Mouse (Mus musculus) MEL (cell line): ENCODE measurements around the gene Dkc1. TPM values are rescaled to one million over a fixed set of nuclear protein-coding genes. Genes with fewer than 3 reads are reported as not detected.

ENCODE experiments used
- DNase-seq: peaks from one replicate; pipeline ENCODE4 v3.0.0; 2011; ENCODE audit warnings: low read depth, low spot score
- H3K27ac ChIP-seq: 2 replicates; pipeline ENCODE4 v1.5.1; 2012; ENCODE audit warnings: low read depth, mild to moderate bottlenecking, control low read depth, low read length, moderate library complexity; ENCODE audit not compliant: control insufficient read depth
- H3K27me3 ChIP-seq, 2 experiments: fragments of 150-350 bp in 1 of 2; sonication (generic) in 1 of 2; 2 replicates each; pipeline ENCODE4 v1.6.1; 2012; ENCODE audit warnings: low read length in 2 of 2, mild to moderate bottlenecking in 2 of 2, improper control_type of control experiment in 1 of 2, moderate library complexity in 1 of 2; ENCODE audit not compliant: insufficient read depth in 2 of 2, control insufficient read depth in 1 of 2
- H3K36me3 ChIP-seq, 2 experiments: 2 replicates each; pipeline ENCODE4 v1.6.1; 2012 to 2014; ENCODE audit warnings: low read length in 2 of 2, improper control_type of control experiment in 1 of 2, inconsistent platforms in 1 of 2, mild to moderate bottlenecking in 1 of 2; ENCODE audit not compliant: insufficient read depth in 2 of 2, control insufficient read depth in 1 of 2
- H3K4me1 ChIP-seq, 2 experiments: fragments of 150-350 bp in 1 of 2; sonication (generic) in 1 of 2; 2 replicates each; pipeline ENCODE4 v1.6.1; 2012; ENCODE audit warnings: low read length in 2 of 2, improper control_type of control experiment in 1 of 2, mild to moderate bottlenecking in 1 of 2; ENCODE audit not compliant: insufficient read depth in 2 of 2, control insufficient read depth in 1 of 2
- H3K4me3 ChIP-seq, 2 experiments: fragments of 150-350 bp in 1 of 2; sonication (generic) in 1 of 2; 2 replicates each; pipeline ENCODE4 v1.5.1; 2012; ENCODE audit warnings: low read depth in 2 of 2, low read length in 2 of 2, mild to moderate bottlenecking in 2 of 2, moderate library complexity in 2 of 2, control low read depth in 1 of 2, improper control_type of control experiment in 1 of 2; ENCODE audit not compliant: control insufficient read depth in 1 of 2, insufficient read depth in 1 of 2
- H3K79me2 ChIP-seq: 2 replicates; pipeline ENCODE4 v1.6.1; 2012; ENCODE audit warnings: mild to moderate bottlenecking, low read length, moderate library complexity; ENCODE audit not compliant: control insufficient read depth, poor library complexity, insufficient read depth
- H3K9ac ChIP-seq: 2 replicates; pipeline ENCODE4 v1.6.1; 2012; ENCODE audit warnings: low read depth, mild to moderate bottlenecking, control low read depth, low read length, moderate library complexity; ENCODE audit not compliant: control insufficient read depth, poor library complexity, severe bottlenecking
- H3K9me3 ChIP-seq: fragments of 150-350 bp; sonication (generic); replicated peaks from 2 replicates; pipeline ENCODE4 v1.6.1; 2012; ENCODE audit warnings: mild to moderate bottlenecking, low read length, improper control_type of control experiment, moderate library complexity; ENCODE audit not compliant: insufficient read depth
- BHLHE40 ChIP-seq: IDR thresholded peaks from 2 replicates; pipeline ENCODE4 v1.6.1; 2012; ENCODE audit warnings: low read depth, mild to moderate bottlenecking, inconsistent platforms, low read length, improper control_type of control experiment, borderline replicate concordance
- CHD1 ChIP-seq: IDR thresholded peaks from 2 replicates; pipeline ENCODE4 v1.6.1; 2012; ENCODE audit warnings: low read depth, mild to moderate bottlenecking, inconsistent platforms, low read length, improper control_type of control experiment
- E2F4 ChIP-seq: IDR thresholded peaks from 2 replicates; pipeline ENCODE4 v1.6.1; 2011; ENCODE audit warnings: low read depth, low read length, improper control_type of control experiment, borderline replicate concordance
- EP300 ChIP-seq, 2 experiments: IDR thresholded peaks; 2 replicates each; pipeline ENCODE4 v1.6.1; 2011; ENCODE audit warnings: improper control_type of control experiment in 2 of 2, low read length in 2 of 2, low read depth in 1 of 2, mild to moderate bottlenecking in 1 of 2
- ETS1 ChIP-seq: IDR thresholded peaks from 2 replicates; pipeline ENCODE4 v1.6.1; 2012; ENCODE audit warnings: low read depth, mild to moderate bottlenecking, inconsistent platforms, low read length, improper control_type of control experiment, moderate library complexity
- HCFC1 ChIP-seq: IDR thresholded peaks from 2 replicates; pipeline ENCODE4 v1.6.1; 2012; ENCODE audit warnings: low read depth, mild to moderate bottlenecking, inconsistent platforms, low read length, improper control_type of control experiment, moderate library complexity
- JUND ChIP-seq: IDR thresholded peaks from 2 replicates; pipeline ENCODE4 v1.6.1; 2011; ENCODE audit warnings: low read depth, mild to moderate bottlenecking, improper control_type of control experiment, low read length
- KAT2A ChIP-seq: conservative IDR thresholded peaks from 2 replicates; pipeline ENCODE4 v1.6.1; 2012; ENCODE audit warnings: low read depth, low read length, improper control_type of control experiment, inconsistent platforms
- MAX ChIP-seq: IDR thresholded peaks from 2 replicates; pipeline ENCODE4 v1.6.1; 2011; ENCODE audit warnings: low read length, improper control_type of control experiment
- MEF2A ChIP-seq: IDR thresholded peaks from 2 replicates; pipeline ENCODE4 v1.6.1; 2014; ENCODE audit warnings: low read depth, mild to moderate bottlenecking, inconsistent platforms, low read length, improper control_type of control experiment; ENCODE audit not compliant: poor library complexity, insufficient replicate concordance, severe bottlenecking; ENCODE audit errors: extremely low read depth
- MXI1 ChIP-seq: IDR thresholded peaks from 2 replicates; pipeline ENCODE4 v1.6.1; 2011; ENCODE audit warnings: mild to moderate bottlenecking, low read depth, low read length, improper control_type of control experiment
- NRF1 ChIP-seq: IDR thresholded peaks from 2 replicates; pipeline ENCODE4 v1.6.1; 2014; ENCODE audit warnings: low read depth, mild to moderate bottlenecking, inconsistent platforms, low read length, improper control_type of control experiment, moderate library complexity; ENCODE audit not compliant: poor library complexity, insufficient read depth, severe bottlenecking
- POLR2A ChIP-seq, 2 experiments: IDR thresholded peaks; 2 replicates each; pipeline ENCODE4 v1.6.1; 2011 to 2012; ENCODE audit warnings: low read length in 2 of 2, mild to moderate bottlenecking in 2 of 2, control low read depth in 1 of 2, improper control_type of control experiment in 1 of 2, low read depth in 1 of 2, moderate library complexity in 1 of 2; ENCODE audit not compliant: control insufficient read depth in 1 of 2, insufficient read depth in 1 of 2, poor library complexity in 1 of 2
- RAD21 ChIP-seq: IDR thresholded peaks from 2 replicates; pipeline ENCODE4 v1.6.1; 2011; ENCODE audit warnings: mild to moderate bottlenecking, low read depth, low read length, improper control_type of control experiment
- RCOR1 ChIP-seq: IDR thresholded peaks from 2 replicates; pipeline ENCODE4 v1.6.1; 2012; ENCODE audit warnings: low read depth, mild to moderate bottlenecking, inconsistent platforms, low read length, improper control_type of control experiment
- SIN3A ChIP-seq: IDR thresholded peaks from 2 replicates; pipeline ENCODE4 v1.6.1; 2012; ENCODE audit warnings: low read length, improper control_type of control experiment, inconsistent platforms
- TAL1 ChIP-seq: IDR thresholded peaks from 2 replicates; pipeline ENCODE4 v1.6.1; 2012; ENCODE audit warnings: mild to moderate bottlenecking, inconsistent platforms, low read length, moderate library complexity, mixed read lengths
- TBP ChIP-seq: IDR thresholded peaks from 2 replicates; pipeline ENCODE4 v1.8.0; 2011; ENCODE audit warnings: low read depth, low read length, improper control_type of control experiment
- USF1 ChIP-seq: IDR thresholded peaks from 2 replicates; pipeline ENCODE4 v1.6.1; 2014; ENCODE audit warnings: low read depth, mild to moderate bottlenecking, inconsistent platforms, low read length, improper control_type of control experiment, moderate library complexity
- USF2 ChIP-seq, 2 experiments: IDR thresholded peaks; 2 replicates each; pipeline ENCODE4 v1.6.1; 2011 to 2012; ENCODE audit warnings: improper control_type of control experiment in 2 of 2, low read length in 2 of 2, borderline replicate concordance in 1 of 2, inconsistent platforms in 1 of 2, low read depth in 1 of 2, mild to moderate bottlenecking in 1 of 2; ENCODE audit not compliant: insufficient read depth in 1 of 2
- ZC3H11A ChIP-seq: IDR thresholded peaks from 2 replicates; pipeline ENCODE4 v1.6.1; 2012; ENCODE audit warnings: low read depth, mild to moderate bottlenecking, inconsistent platforms, low read length, improper control_type of control experiment
- ZMIZ1 ChIP-seq: IDR thresholded peaks from 2 replicates; pipeline ENCODE4 v1.6.1; 2012; ENCODE audit warnings: low read depth, mild to moderate bottlenecking, inconsistent platforms, low read length, improper control_type of control experiment, moderate library complexity
- polyA plus RNA-seq, 2 experiments: library from polyadenylated mRNA; stranded (reverse) in 1 of 2; unstranded in 1 of 2; fragments of >175 nt in 1 of 2; fragments of >200 nt in 1 of 2; gene quantifications; 2 replicates each; pipeline versions ENCODE4 v1.2.1 to v1.2.4; 2012; ENCODE audit warnings: low replicate concordance in 2 of 2, low read depth in 1 of 2; ENCODE audit not compliant: insufficient read length in 2 of 2, insufficient read depth in 1 of 2, missing spikeins in 1 of 2
- total RNA-seq: library from RNA; depleted of rRNA; stranded (reverse); fragments of 300-350 nt; gene quantifications from 2 replicates; pipeline ENCODE4 v1.2.3, GENCODE M21; 2012

Gene Dkc1
- total and polyA plus RNA-seq, 3 experiments, result 223 to 394 (median 252) TPM

DNA sequence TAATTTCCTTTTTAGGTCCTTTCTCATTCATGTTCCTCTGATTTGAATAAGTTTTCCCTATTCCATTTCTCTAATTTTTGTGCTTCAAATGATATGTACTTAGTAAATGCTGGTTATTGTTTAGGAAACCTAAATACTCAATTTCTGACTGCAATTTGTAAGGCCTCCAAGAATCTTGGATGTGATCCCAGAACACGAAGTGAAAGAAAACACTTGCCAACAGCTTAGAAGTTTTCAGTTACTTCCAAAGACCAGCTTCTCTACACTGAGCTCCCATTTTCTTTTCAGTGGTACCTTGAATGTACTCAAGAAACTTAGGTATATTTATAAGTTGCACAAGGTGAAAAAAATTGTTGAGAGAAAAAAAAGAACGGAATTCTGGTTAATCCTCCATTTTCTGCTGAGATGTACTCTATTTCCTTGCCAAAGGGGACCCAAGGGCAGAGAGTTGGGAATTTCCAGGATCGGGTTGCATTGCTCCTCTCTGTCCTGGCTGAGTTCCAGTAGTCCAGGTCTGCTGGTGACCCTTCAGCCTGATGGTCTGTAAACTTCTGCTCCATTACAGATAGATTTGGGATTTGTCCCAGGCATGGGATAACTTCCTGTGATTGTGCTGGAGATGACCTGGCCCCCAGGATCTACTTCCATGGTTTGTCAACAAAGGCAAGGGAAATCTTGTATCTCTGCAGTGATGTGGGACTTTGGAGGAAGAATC is 48.6 kb upstream of the Dkc1 start:
- Histone ChIP-seq H3K4me3 (no peak overlapping the region), H3K36me3 (no peaks in the 10 kb centered on the region), H3K27me3 (no peaks in the 10 kb centered on the region), H3K79me2 (no peaks in the 10 kb centered on the region), H3K9ac (no peak overlapping the region), H3K9me3 (no peaks in the 10 kb centered on the region), H3K27ac (no peak overlapping the region), H3K4me1 (no peaks in the 10 kb centered on the region)
- TF ChIP-seq ZC3H11A, result no peak
- TF ChIP-seq EP300 (IDR thresholded peaks at IDR 0.05; ENCODE audit: low read depth in 1 of 2, low read length in 2 of 2), result no peak
- TF ChIP-seq TAL1, result no peak
- no peak for DNase-seq

DNA sequence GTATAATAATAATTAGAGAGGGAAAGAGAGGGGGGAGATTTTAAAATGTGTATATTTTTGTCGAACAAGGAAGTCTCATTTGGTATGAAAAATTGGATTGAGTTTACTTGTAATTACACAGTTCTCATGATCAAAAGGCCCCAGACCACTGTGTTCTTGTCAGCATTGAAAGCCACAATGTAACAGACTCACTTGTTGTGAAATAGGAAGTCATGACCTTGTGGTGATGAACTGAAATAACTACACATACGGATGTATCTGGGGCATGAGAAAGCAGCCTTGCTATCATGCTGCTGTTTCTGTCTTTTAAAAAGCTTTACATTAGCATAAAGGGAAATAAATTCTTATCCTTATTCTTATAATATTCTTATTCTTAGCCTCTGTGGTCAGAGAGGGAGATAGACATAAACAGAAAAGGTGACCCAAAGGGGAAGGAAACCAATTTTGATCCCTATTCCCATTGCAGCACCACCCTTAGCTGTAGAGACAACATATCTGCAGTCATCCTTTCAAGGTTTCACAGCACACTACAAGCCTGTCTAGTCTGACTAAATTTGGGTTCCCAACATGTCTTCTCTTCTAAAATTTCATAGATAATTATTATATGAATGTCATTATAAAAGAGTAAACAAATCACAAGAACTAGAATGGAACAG is 39.4 kb upstream of the Dkc1 start:
- Histone ChIP-seq H3K9me3 (no peaks in the 10 kb centered on the region), H3K4me1 (no peaks in the 10 kb centered on the region), H3K4me3 (no peak overlapping the region), H3K27ac (no peak overlapping the region)
- TF ChIP-seq POLR2A (IDR thresholded peaks at IDR 0.05; ENCODE audit: control insufficient read depth in 1 of 2, insufficient read depth in 1 of 2, low read depth in 1 of 2, low read length in 2 of 2, poor library complexity in 1 of 2) (no peak), RCOR1 (no peak), JUND (no peak), NRF1 (no peak), RAD21 (no peak), HCFC1 (no peak), ETS1 (no peak), E2F4 (no peak), USF1 (no peak), KAT2A (no peak), MEF2A (no peak), BHLHE40 (no peak), SIN3A (no peak), MXI1 (no peak), TBP (no peak), ZMIZ1 (no peak), MAX (no peak), CHD1 (no peak), USF2 (IDR thresholded peaks at IDR 0.05; ENCODE audit: borderline replicate concordance in 1 of 2, insufficient read depth in 1 of 2, low read depth in 1 of 2, low read length in 2 of 2) (no peak)
- TF ChIP-seq, all 39 proteins: peak for 0
- no peaks in the 10 kb centered on the region for H3K79me2 ChIP-seq
- no peaks in the 10 kb centered on the region for H3K36me3 ChIP-seq
- H3K9ac ChIP-seq, result no peak overlapping the region
- H3K27me3 ChIP-seq, result no peaks in the 10 kb centered on the region
- DNase-seq, result no peak
